Mouse (Mus musculus) mouse trophoblast stem cell (cell line): ENCODE measurements around the gene Usp47.

Source experiments
- in situ Hi-C, 2 experiments: fragments of 300-500 bp; cut with MseI, MboI; formaldehyde crosslinking; loops; 2 replicates in 1 of 2; 3 replicates in 1 of 2; pipeline ENCODE4 v1.15.1; 2025

Gene Usp47

GRCm38 (mm10) chr7:112155194-112155593 lies 131.9 kb downstream of the Usp47 start:
- in situ Hi-C loops = no loop called here

GRCm38 (mm10) chr7:112157584-112158315 lies 134.4 kb downstream of the Usp47 start:
- in situ Hi-C loops = no loop called here

DNA sequence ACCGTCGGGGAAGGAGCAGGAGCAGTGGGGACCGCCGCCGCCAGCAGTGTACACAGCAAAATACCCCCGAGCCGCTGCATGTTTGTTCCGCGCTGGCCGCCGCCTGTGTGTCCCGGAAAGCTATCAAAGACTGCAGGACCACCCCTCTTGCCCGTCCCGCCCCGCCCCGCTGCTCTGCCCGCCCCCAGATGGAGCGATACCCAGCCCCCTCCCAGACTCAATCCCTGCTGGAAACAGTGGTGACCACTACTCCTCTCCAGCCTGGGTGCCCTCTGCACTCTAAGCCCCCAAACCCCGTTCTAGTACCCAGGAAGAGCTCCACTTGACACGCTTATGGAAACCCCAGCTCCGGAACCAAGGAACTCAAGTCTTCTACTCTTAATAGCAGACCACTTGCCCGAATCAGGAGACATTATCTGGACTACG lies 135.0 kb downstream of the Usp47 start:
- in situ Hi-C loops = no loop called here

GRCm38 (mm10) chr7:112158942-112159341 lies 135.6 kb downstream of the Usp47 start, which contains the start of gene Dkk3:
Dkk3 (minus strand) TSS chr7:112159057.
- in situ Hi-C loops = no loop called here

- in situ Hi-C loops = no loop called here
Measured at GRCm38 (mm10) chr7:112159835-112160234, 136.5 kb downstream of the Usp47 start.
